Mouse (Mus musculus) MEL (cell line): ENCODE results near the gene Rex1bd. TPM values are rescaled to one million over a fixed set of nuclear protein-coding genes. Genes with fewer than 3 reads are reported as not detected.

Experiments
- DNase-seq: peaks from one replicate; pipeline ENCODE4 v3.0.0; 2011; ENCODE audit warnings: low read depth, low spot score
- H3K27ac ChIP-seq: 2 replicates; pipeline ENCODE4 v1.5.1; 2012; ENCODE audit warnings: low read depth, mild to moderate bottlenecking, control low read depth, low read length, moderate library complexity; ENCODE audit not compliant: control insufficient read depth
- H3K27me3 ChIP-seq, 2 experiments: fragments of 150-350 bp in 1 of 2; sonication (generic) in 1 of 2; 2 replicates each; pipeline ENCODE4 v1.6.1; 2012; ENCODE audit warnings: low read length in 2 of 2, mild to moderate bottlenecking in 2 of 2, improper control_type of control experiment in 1 of 2, moderate library complexity in 1 of 2; ENCODE audit not compliant: insufficient read depth in 2 of 2, control insufficient read depth in 1 of 2
- H3K36me3 ChIP-seq, 2 experiments: 2 replicates each; pipeline ENCODE4 v1.6.1; 2012 to 2014; ENCODE audit warnings: low read length in 2 of 2, improper control_type of control experiment in 1 of 2, inconsistent platforms in 1 of 2, mild to moderate bottlenecking in 1 of 2; ENCODE audit not compliant: insufficient read depth in 2 of 2, control insufficient read depth in 1 of 2
- H3K4me1 ChIP-seq, 2 experiments: fragments of 150-350 bp in 1 of 2; sonication (generic) in 1 of 2; 2 replicates each; pipeline ENCODE4 v1.6.1; 2012; ENCODE audit warnings: low read length in 2 of 2, improper control_type of control experiment in 1 of 2, mild to moderate bottlenecking in 1 of 2; ENCODE audit not compliant: insufficient read depth in 2 of 2, control insufficient read depth in 1 of 2
- H3K4me3 ChIP-seq, 2 experiments: fragments of 150-350 bp in 1 of 2; sonication (generic) in 1 of 2; 2 replicates each; pipeline ENCODE4 v1.5.1; 2012; ENCODE audit warnings: low read depth in 2 of 2, low read length in 2 of 2, mild to moderate bottlenecking in 2 of 2, moderate library complexity in 2 of 2, control low read depth in 1 of 2, improper control_type of control experiment in 1 of 2; ENCODE audit not compliant: control insufficient read depth in 1 of 2, insufficient read depth in 1 of 2
- H3K79me2 ChIP-seq: 2 replicates; pipeline ENCODE4 v1.6.1; 2012; ENCODE audit warnings: mild to moderate bottlenecking, low read length, moderate library complexity; ENCODE audit not compliant: control insufficient read depth, poor library complexity, insufficient read depth
- H3K9ac ChIP-seq: 2 replicates; pipeline ENCODE4 v1.6.1; 2012; ENCODE audit warnings: low read depth, mild to moderate bottlenecking, control low read depth, low read length, moderate library complexity; ENCODE audit not compliant: control insufficient read depth, poor library complexity, severe bottlenecking
- H3K9me3 ChIP-seq: fragments of 150-350 bp; sonication (generic); replicated peaks from 2 replicates; pipeline ENCODE4 v1.6.1; 2012; ENCODE audit warnings: mild to moderate bottlenecking, low read length, improper control_type of control experiment, moderate library complexity; ENCODE audit not compliant: insufficient read depth
- BHLHE40 ChIP-seq: IDR thresholded peaks from 2 replicates; pipeline ENCODE4 v1.6.1; 2012; ENCODE audit warnings: low read depth, mild to moderate bottlenecking, inconsistent platforms, low read length, improper control_type of control experiment, borderline replicate concordance
- CHD1 ChIP-seq: IDR thresholded peaks from 2 replicates; pipeline ENCODE4 v1.6.1; 2012; ENCODE audit warnings: low read depth, mild to moderate bottlenecking, inconsistent platforms, low read length, improper control_type of control experiment
- CHD2 ChIP-seq: IDR thresholded peaks from 2 replicates; pipeline ENCODE4 v1.6.1; 2011; ENCODE audit warnings: low read length, improper control_type of control experiment
- E2F4 ChIP-seq: IDR thresholded peaks from 2 replicates; pipeline ENCODE4 v1.6.1; 2011; ENCODE audit warnings: low read depth, low read length, improper control_type of control experiment, borderline replicate concordance
- ELF1 ChIP-seq: IDR thresholded peaks from 2 replicates; pipeline ENCODE4 v1.6.1; 2014; ENCODE audit warnings: low read depth, mild to moderate bottlenecking, inconsistent platforms, low read length, improper control_type of control experiment, moderate library complexity
- EP300 ChIP-seq, 2 experiments: IDR thresholded peaks; 2 replicates each; pipeline ENCODE4 v1.6.1; 2011; ENCODE audit warnings: improper control_type of control experiment in 2 of 2, low read length in 2 of 2, low read depth in 1 of 2, mild to moderate bottlenecking in 1 of 2
- ETS1 ChIP-seq: IDR thresholded peaks from 2 replicates; pipeline ENCODE4 v1.6.1; 2012; ENCODE audit warnings: low read depth, mild to moderate bottlenecking, inconsistent platforms, low read length, improper control_type of control experiment, moderate library complexity
- GABPA ChIP-seq: IDR thresholded peaks from 2 replicates; pipeline ENCODE4 v1.6.1; 2012; ENCODE audit warnings: low read depth, mild to moderate bottlenecking, inconsistent platforms, low read length, improper control_type of control experiment, moderate library complexity
- JUND ChIP-seq: IDR thresholded peaks from 2 replicates; pipeline ENCODE4 v1.6.1; 2011; ENCODE audit warnings: low read depth, mild to moderate bottlenecking, improper control_type of control experiment, low read length
- MAFK ChIP-seq: IDR thresholded peaks from 2 replicates; pipeline ENCODE4 v1.6.1; 2011; ENCODE audit warnings: low read depth, mild to moderate bottlenecking, low read length, improper control_type of control experiment, borderline replicate concordance
- MAX ChIP-seq: IDR thresholded peaks from 2 replicates; pipeline ENCODE4 v1.6.1; 2011; ENCODE audit warnings: low read length, improper control_type of control experiment
- MXI1 ChIP-seq: IDR thresholded peaks from 2 replicates; pipeline ENCODE4 v1.6.1; 2011; ENCODE audit warnings: mild to moderate bottlenecking, low read depth, low read length, improper control_type of control experiment
- MYB ChIP-seq: IDR thresholded peaks from 2 replicates; pipeline ENCODE4 v1.6.1; 2011; ENCODE audit warnings: mild to moderate bottlenecking, low read depth, low read length, improper control_type of control experiment
- MYC ChIP-seq: IDR thresholded peaks from 2 replicates; pipeline ENCODE4 v1.6.1; 2011; ENCODE audit warnings: low read depth, mild to moderate bottlenecking, low read length, improper control_type of control experiment, moderate library complexity
- RAD21 ChIP-seq: IDR thresholded peaks from 2 replicates; pipeline ENCODE4 v1.6.1; 2011; ENCODE audit warnings: mild to moderate bottlenecking, low read depth, low read length, improper control_type of control experiment
- RCOR1 ChIP-seq: IDR thresholded peaks from 2 replicates; pipeline ENCODE4 v1.6.1; 2012; ENCODE audit warnings: low read depth, mild to moderate bottlenecking, inconsistent platforms, low read length, improper control_type of control experiment
- SIN3A ChIP-seq: IDR thresholded peaks from 2 replicates; pipeline ENCODE4 v1.6.1; 2012; ENCODE audit warnings: low read length, improper control_type of control experiment, inconsistent platforms
- SMC3 ChIP-seq: IDR thresholded peaks from 2 replicates; pipeline ENCODE4 v1.6.1; 2011; ENCODE audit warnings: low read depth, low read length, improper control_type of control experiment
- TAL1 ChIP-seq: IDR thresholded peaks from 2 replicates; pipeline ENCODE4 v1.6.1; 2012; ENCODE audit warnings: mild to moderate bottlenecking, inconsistent platforms, low read length, moderate library complexity, mixed read lengths
- TBP ChIP-seq: IDR thresholded peaks from 2 replicates; pipeline ENCODE4 v1.8.0; 2011; ENCODE audit warnings: low read depth, low read length, improper control_type of control experiment
- TCF12 ChIP-seq: IDR thresholded peaks from 2 replicates; pipeline ENCODE4 v1.6.1; 2014; ENCODE audit warnings: low read depth, mild to moderate bottlenecking, inconsistent platforms, low read length, improper control_type of control experiment, moderate library complexity
- UBTF ChIP-seq: IDR thresholded peaks from 2 replicates; pipeline ENCODE4 v1.6.1; 2012; ENCODE audit warnings: low read depth, mild to moderate bottlenecking, inconsistent platforms, low read length, improper control_type of control experiment, moderate library complexity, borderline replicate concordance; ENCODE audit not compliant: insufficient read depth
- ZC3H11A ChIP-seq: IDR thresholded peaks from 2 replicates; pipeline ENCODE4 v1.6.1; 2012; ENCODE audit warnings: low read depth, mild to moderate bottlenecking, inconsistent platforms, low read length, improper control_type of control experiment
- ZKSCAN1 ChIP-seq: IDR thresholded peaks from 2 replicates; pipeline ENCODE4 v1.6.1; 2012; ENCODE audit warnings: low read depth, mild to moderate bottlenecking, inconsistent platforms, low read length, improper control_type of control experiment, moderate library complexity
- ZMIZ1 ChIP-seq: IDR thresholded peaks from 2 replicates; pipeline ENCODE4 v1.6.1; 2012; ENCODE audit warnings: low read depth, mild to moderate bottlenecking, inconsistent platforms, low read length, improper control_type of control experiment, moderate library complexity
- ZNF384 ChIP-seq: IDR thresholded peaks from 2 replicates; pipeline ENCODE4 v1.6.1; 2012; ENCODE audit warnings: low read depth, mild to moderate bottlenecking, inconsistent platforms, low read length, improper control_type of control experiment
- polyA plus RNA-seq, 2 experiments: library from polyadenylated mRNA; stranded (reverse) in 1 of 2; unstranded in 1 of 2; fragments of >175 nt in 1 of 2; fragments of >200 nt in 1 of 2; gene quantifications; 2 replicates each; pipeline versions ENCODE4 v1.2.1 to v1.2.4; 2012; ENCODE audit warnings: low replicate concordance in 2 of 2, low read depth in 1 of 2; ENCODE audit not compliant: insufficient read length in 2 of 2, insufficient read depth in 1 of 2, missing spikeins in 1 of 2
- total RNA-seq: library from RNA; depleted of rRNA; stranded (reverse); fragments of 300-350 nt; gene quantifications from 2 replicates; pipeline ENCODE4 v1.2.3, GENCODE M21; 2012

The Rex1bd gene
- total and polyA plus RNA-seq, 3 experiments = 145 to 204 TPM; not detected in 1

- Histone ChIP-seq H3K9ac (no peak overlapping the region), H3K79me2 (peaks cover 31% of the 10 kb centered on the region), H3K4me3 (no peak overlapping the region), H3K27me3 (no peaks in the 10 kb centered on the region), H3K36me3 (no peaks in the 10 kb centered on the region), H3K4me1 (peaks cover 1 to 4% of the 10 kb centered on the region in 2 experiments; a peak in 2 of 4 replicates), H3K27ac (no peak overlapping the region), H3K9me3 (no peaks in the 10 kb centered on the region)
- no peak for DNase-seq
- no peak for TF ChIP-seq MAFK
- TF ChIP-seq ETS1 = no peak
- TF ChIP-seq GABPA = no peak
- TF ChIP-seq MYC = no peak
- TF ChIP-seq UBTF = no peak
- no peak for TF ChIP-seq MYB
- TF ChIP-seq ZC3H11A = no peak
- no peak for TF ChIP-seq MAX
- TF ChIP-seq MXI1 = no peak
- TF ChIP-seq CHD2 = no peak
- TF ChIP-seq CHD1 = no peak
- no peak for TF ChIP-seq ZKSCAN1
- no peak for TF ChIP-seq RCOR1
- TF ChIP-seq EP300 (IDR thresholded peaks at IDR 0.05; ENCODE audit: low read depth in 1 of 2, low read length in 2 of 2) = no peak
- TF ChIP-seq BHLHE40 = no peak
- TF ChIP-seq TBP = no peak
- no peak for TF ChIP-seq JUND
These were observed 46.3 kb upstream of the Rex1bd start for GRCm38 (mm10) chr8:70552836-70553235.

DNA sequence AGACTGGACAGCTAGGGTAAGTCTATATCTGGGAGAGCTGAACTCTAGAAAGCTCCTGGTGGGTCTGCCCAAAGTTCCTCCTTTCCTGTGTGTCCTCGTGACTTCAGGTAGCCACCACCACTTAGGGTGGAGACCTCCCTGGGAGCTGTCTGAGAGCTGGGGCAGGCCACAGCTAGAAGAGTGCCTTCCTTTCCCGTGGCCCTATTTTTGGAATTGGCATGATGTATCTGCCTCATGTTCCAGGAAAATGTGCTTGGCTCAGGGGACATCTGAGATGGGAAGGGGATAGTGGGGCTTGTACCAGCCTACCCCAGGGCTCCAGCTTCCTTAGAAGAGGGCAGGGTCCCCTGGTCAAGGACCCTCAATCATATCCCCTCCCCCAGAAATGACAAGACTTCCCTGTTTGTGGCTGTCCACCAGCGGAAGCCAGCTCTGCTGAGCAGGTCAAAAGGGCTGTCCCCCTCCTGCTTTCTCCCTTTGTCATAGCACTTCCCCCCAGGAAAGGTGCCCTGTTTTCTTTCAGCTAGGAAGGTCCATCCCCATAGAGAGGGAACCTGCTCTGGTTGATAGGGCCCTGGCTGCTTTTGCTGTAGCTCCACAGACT, 45.1 kb upstream of the Rex1bd start:
- Histone ChIP-seq H3K36me3 (no peaks in the 10 kb centered on the region), H3K9ac (no peak overlapping the region), H3K4me3 (no peak overlapping the region)
- no peak for TF ChIP-seq JUND
- TF ChIP-seq ZNF384 = no peak
- TF ChIP-seq UBTF = no peak
- no peak for TF ChIP-seq ZC3H11A
- no peak for TF ChIP-seq E2F4
- TF ChIP-seq MAX = no peak
- TF ChIP-seq ZMIZ1 = no peak
- TF ChIP-seq TAL1 = no peak
- TF ChIP-seq SIN3A = no peak
- no peak for TF ChIP-seq TCF12
- TF ChIP-seq ELF1 = no peak
- TF ChIP-seq MYC = no peak
- no peak for TF ChIP-seq SMC3
- TF ChIP-seq EP300 (IDR thresholded peaks at IDR 0.05; ENCODE audit: low read depth in 1 of 2, low read length in 2 of 2) = no peak
- no peak for TF ChIP-seq RAD21
- TF ChIP-seq GABPA = no peak
- TF ChIP-seq ZKSCAN1 = no peak
- TF ChIP-seq, all 39 proteins: peak for 0
- Histone ChIP-seq H3K27me3 (no peaks in the 10 kb centered on the region), H3K79me2 (peaks cover 36% of the 10 kb centered on the region), H3K27ac (no peak overlapping the region), H3K9me3 (no peaks in the 10 kb centered on the region), H3K4me1 (peaks cover 0 to 4% of the 10 kb centered on the region in 2 experiments; a peak in 1 of 4 replicates)
- no peak for DNase-seq
